Mouse (Mus musculus): Measurements from ENCODE around the gene Zkscan3.

The Zkscan3 gene

DNA sequence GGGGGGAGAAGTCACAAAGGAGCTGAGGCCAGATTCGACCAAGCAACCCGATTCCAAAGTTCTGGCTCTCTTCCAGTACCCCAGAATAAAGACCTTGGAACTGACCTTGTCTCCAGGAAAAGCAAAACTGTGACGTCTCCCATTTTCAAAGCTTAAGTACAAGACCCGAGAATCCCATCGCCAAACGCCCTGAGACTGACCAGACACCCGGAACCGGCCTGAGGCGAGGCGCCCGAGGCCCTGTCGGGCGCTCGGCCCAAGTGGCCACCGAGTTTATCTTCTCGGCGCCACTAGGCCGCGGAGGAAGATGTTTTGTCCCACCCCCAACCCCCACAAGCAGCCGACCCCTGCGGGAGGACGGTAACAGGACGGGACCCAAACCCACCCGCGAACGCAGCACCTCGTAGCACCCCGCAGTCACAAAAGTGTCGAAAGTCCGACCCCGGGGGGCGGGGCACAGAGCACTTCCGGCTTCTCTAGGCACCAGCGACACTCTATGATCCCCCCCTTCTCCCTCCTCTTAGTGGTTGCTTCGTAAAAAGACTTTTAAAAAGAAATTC lies at the start of gene Zkscan3:
Gene Zkscan3, minus strand, starts transcription at position 469 of the 560 bp plus-strand sequence.
- peak; percentile 75 to 80 for DNase-seq (ENCODE audit: low spot score in 2 of 2)

DNA sequence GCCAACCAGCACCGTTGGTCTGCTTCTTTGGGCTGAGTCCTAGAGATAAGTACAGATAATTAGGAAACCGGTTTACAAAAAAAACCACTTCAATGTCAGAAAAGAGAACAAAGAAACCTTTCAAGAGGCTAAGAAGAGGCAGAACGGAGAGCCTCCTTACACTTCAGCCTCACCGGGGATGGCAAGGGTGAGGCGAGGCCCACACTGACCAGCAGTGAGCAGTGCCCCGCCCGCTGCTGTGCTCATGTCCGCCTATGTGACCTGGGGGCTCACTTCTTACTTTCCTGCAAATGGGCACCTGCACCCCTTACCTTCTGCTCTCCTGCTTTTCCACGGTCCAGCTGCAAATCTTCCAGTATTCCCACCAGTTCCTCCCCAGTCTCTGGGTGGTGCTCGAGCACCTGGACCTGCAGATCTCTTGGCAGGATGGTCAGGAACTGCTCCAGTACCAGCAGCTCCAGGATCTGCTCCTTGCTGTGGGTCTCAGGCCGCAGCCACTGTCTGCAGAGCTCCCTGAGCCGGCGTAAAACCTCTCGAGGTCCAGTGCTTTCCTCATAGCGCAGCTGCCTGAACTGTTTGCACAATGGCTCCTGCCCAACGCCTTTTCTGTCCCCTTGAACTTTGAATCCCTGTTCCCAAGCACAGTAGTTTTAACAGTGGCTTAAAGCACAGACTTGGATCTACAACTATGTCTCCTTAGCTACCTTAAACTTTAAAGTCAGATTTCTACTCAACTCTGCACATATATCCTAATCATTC lies 45.5 kb upstream of the Zkscan3 start:
- DNase-seq (ENCODE audit: low spot score in 2 of 2) = no peak

DNA sequence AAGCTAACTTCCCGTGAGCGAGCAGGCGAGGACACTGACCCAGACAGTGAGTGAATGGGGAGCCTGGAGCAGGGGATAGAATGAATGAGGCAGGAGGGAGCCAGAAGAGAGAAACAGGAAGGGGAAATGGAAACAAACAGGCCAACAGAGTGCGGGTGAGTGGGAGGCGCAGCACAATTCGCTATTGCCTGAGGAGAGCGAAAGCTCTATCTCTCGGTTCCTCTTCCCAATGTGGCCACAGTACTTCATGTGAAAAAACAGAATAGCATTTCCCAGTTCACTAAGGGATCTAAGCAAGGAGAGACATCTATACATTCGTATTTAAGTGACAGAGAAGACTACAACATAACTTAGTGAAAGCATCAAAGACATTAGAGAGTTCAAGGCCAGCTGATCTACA lies 44.2 kb upstream of the Zkscan3 start:
- DNase-seq (ENCODE audit: low spot score in 2 of 2) = peak in 1 of 2 experiments; percentile 14

DNA sequence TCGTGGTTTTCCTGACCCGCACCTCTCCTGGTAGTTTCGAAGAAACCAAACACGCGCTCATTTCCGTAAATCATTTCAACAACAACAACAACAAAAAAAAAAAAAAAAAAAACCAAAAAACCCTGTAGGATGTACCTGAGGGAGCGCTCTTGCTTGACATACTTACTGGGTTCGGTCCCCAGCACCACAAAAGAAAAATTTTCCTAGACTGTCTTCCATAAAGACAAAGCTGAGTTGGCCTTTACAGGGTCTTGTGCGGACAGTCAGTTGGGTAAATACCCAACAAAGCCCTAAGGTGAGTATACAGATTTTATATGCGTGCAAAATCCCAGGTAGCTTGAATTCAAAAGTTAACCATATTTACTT lies 38.6 kb upstream of the Zkscan3 start:
- no peak for DNase-seq (ENCODE audit: low spot score in 2 of 2)

DNA sequence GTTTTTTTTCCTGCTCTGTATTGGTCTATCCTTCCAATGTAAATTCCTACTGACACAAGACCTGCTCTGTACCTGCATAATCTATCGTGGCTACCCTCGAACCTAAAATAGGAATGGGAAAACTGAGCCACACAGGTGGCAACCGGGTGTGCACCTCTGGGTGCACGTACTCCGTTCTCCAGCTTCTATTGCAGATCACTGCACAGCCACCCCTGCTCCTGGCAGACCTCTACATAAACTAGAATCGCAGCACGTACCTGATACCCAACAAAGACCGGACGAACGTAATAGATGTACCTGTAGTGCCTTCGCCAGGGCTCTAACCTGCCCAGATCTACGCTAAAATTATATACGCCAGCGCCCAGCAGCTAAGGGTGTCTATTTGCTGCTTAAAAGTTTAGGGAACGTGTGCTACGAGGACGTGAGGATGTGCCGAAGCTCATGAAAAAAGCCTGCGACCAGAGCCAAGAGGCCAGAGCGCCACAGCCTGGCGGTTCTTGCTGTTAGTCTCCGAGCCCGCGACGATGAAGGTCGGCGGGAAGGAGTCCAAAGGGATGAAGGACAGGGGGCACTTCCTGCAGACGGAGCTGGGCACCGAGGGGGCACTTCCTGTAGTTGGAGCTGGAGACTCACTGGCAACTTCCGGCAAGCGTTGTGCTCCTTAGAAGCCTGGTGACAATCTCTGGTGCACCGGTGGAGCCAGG lies 38.1 kb upstream of the Zkscan3 start, which contains the start of gene Pgbd1:
Gene Pgbd1, minus strand, starts transcription at position 556 of the 704 bp plus-strand sequence.
- DNase-seq (ENCODE audit: low spot score in 2 of 2) = peak; percentile 27 to 32

DNA sequence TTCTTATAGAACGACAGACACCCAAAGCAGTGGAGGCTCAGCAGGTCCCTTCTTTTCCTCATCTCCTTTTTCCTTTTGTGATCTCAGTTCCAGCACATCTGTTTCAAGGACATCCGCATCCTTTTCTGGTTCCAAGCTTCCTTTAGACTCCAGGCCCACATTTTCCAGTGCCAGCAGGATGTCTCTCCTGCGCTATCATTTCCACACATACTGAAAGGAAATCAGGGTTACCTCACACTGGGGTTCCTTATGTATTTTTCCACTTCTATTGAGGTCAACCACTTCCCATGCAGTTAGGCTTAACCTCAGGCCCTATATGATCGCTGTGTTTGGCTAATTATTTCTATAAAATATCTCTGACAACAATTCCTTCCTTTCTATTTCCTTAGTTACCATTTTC lies 32.9 kb upstream of the Zkscan3 start:
- DNase-seq (ENCODE audit: low spot score in 2 of 2) = no peak

DNA sequence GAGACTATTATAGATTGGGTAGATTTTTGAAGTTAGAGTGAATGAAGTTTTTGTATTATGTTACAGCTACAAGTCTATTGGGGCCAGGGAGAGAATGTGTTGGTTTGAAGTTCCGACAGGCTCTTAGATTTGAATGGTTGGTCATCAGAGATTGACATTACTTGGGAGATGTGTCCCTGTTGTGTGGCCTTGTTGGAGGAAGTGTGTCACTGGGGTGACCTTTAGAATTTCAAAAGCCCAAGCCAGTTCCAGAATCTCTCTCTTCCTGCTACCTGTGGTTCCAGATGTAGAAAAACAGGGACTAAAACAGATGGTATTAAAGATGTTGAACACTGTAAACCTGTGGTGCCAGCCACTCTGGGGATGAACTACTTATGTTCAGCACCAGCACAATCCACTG lies 25.1 kb upstream of the Zkscan3 start:
- DNase-seq (ENCODE audit: low spot score in 2 of 2) = no peak

DNA sequence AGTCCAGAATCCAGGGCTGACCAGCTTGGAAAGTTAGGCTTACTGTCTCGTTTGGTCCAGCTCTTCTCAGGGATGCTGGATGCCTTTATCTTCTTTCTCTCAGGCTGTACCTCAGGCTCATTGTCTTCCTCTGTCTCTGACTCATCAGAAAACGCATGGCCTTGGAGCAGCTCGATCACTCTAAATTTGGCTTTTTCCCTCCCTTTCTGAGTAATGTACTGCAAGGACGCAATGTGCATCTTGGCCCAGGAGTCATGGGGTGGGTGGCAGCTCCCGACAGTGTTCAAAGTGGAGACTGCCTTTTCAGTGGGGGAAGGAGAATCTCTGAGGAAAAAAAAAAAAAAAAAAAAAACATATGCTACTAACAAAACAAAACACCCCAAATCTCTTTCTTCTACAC lies 20.7 kb upstream of the Zkscan3 start:
- no peak for DNase-seq (ENCODE audit: low spot score in 2 of 2)

DNA sequence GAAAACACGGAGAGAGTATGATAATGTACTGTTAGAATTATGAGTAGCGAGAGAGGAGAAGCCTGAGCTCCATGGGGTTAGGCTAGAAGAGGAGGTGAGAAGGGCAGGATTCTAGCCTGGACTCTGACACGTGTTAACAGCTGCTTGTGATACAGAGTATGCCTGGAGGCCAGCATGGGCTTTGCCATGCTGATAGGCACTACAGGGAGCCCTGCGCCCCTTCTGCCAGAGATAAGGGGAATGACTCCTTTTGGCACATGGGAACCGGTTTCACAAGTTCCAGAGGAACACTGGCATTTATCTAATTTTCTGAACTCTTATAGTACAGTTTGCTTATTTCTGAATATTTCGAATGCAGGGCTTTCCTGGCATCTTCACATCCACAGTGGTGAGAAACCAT lies 16.3 kb upstream of the Zkscan3 start:
- DNase-seq (ENCODE audit: low spot score in 2 of 2) = no peak

DNA sequence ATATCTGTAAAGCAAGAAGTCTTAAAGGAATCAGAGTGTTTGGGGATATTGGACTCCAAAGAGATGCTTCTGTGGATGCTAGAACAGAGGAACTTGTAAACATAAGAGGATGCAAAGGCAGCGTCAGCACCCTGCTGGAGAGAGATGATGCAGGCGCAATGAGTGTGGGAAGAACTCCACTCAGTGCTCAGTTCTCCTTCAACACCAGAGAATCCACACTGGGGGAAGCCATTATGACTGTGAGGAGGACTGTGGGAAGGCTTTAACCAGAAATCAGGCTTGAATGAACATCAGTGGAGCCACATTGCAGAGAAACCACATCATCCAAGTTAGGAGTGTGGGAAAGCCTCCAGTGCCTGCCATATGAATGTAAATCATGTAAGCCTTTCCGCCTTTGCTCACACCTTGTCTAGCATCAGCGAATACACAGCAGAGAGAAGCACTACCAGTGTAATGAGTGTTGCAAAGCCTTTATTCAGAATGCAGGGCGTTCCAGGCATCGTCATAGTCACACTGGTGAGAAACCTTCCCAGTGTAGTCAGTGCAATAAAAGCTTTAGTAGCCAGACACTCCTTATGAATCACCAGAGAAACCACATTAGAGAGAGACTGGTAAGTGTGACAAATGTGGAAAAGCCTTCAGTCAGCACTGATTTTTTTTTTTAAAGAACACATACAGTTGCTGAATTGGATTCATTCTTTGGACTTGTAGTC lies 14.9 kb upstream of the Zkscan3 start:
- DNase-seq (ENCODE audit: low spot score in 2 of 2) = no peak

DNA sequence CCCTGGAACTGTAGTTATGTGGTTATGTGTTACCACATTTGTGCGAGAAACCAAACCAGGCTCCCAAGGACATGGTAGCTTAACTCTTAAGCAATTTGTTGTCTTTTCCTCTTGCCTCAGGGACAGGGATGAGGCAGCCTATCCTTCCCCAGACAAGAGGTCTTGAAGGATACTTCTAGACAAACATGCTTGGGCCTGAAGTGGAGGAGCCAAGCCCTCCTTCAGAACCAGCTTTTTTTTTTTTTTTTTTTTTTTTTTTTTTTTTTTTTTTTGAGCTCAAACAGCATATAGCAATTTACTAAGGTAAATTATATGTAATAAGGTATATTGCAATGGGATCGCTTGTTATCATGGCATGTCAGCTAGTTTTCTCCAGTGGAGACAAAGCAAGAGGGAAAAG lies 13.2 kb upstream of the Zkscan3 start:
- DNase-seq (ENCODE audit: low spot score in 2 of 2) = no peak

DNA sequence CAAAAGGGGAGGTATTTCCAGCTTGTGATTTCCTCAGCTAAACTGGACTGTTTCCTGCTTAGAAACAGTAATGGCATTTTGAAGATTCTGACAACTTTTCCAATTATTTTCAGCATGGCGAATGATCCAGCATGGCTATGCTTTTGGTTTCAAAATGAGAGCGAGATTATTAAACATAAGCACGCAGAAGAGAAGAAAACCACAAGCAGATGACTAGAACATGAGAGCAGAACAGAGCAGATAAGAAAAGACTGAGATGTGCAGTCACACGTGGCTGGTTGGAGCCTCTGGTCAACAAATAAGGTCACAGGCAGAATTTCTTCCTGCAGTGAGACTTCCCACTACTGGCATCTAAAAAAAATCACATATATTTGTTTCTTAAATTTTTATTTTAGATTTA lies 12.7 kb upstream of the Zkscan3 start:
- DNase-seq (ENCODE audit: low spot score in 2 of 2) = no peak

DNA sequence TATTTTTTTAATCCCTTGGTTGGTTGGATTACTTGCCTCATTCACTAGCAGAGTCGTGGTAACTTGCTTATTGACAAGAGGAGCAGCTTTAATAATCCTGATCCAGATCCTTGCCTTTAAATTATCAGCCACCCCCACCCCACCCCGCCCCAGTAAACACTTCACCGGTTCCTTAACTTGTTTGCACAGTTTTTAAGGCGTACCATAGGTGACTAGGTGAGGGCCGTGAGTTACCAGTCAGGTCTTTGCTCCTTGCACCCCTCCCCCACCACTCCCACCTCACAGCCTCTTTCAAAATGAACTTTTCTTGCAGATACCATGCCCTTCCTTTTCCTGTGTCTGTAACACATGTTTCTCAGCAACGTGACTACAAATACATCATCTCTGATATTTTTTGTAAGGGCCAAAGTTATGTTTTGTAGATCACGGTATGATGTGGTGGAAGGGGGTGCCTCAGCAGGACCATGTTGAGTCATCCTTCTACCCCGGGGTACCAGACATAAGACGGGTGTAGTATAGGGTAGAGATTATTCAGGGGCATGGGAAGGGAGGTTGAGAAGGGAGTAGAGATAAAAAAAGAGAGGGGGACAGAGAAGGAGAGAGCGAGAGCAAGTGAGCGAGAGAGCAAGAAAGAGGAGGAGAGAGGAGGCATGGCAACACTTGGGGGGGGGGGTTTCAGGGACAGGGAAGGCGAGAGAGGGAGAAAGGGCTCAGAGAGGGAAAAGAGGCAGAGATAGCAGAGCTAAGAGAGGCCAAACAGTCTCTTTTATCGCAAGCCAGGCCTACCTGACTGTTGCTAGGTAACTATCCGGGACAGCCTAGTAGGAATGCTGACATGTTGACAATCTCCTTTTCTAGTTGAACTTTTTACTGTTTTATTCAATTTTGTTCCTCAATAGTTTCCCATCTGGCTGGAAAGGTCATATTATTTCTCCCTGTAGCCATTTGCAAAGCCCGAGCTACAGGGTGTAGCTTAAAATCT lies 12.0 kb upstream of the Zkscan3 start:
- DNase-seq (ENCODE audit: low spot score in 2 of 2) = no peak

DNA sequence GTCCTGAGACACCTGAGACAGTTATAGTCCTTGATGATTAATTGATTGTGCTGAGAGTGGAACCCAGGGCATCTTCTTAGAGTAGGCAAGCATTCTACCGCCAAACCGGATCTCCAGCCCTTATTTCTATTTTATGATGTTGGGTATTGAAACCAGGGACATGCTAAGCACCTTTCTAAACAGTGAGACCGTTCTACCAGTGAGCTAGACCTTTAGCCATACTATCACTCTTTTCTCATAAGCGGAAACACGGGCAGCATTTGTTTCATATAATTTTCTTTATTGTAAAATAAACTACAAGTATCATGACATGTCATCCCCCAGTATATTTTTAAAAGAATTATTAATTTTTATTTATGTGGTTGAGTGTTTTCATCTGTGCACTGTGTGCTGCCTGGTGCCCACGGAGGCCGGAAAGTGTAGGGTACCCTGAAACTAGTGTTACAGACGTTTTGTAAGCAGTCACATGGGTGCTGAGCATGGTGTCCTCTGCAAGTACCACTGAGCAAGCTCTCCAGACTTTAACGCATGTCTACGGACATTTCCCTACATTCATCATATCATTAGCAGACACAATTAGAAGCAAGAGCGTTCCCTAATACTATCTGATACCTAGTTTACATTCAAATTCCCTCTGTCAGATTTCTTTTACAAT lies 6.4 kb upstream of the Zkscan3 start:
- DNase-seq (ENCODE audit: low spot score in 2 of 2) = no peak

DNA sequence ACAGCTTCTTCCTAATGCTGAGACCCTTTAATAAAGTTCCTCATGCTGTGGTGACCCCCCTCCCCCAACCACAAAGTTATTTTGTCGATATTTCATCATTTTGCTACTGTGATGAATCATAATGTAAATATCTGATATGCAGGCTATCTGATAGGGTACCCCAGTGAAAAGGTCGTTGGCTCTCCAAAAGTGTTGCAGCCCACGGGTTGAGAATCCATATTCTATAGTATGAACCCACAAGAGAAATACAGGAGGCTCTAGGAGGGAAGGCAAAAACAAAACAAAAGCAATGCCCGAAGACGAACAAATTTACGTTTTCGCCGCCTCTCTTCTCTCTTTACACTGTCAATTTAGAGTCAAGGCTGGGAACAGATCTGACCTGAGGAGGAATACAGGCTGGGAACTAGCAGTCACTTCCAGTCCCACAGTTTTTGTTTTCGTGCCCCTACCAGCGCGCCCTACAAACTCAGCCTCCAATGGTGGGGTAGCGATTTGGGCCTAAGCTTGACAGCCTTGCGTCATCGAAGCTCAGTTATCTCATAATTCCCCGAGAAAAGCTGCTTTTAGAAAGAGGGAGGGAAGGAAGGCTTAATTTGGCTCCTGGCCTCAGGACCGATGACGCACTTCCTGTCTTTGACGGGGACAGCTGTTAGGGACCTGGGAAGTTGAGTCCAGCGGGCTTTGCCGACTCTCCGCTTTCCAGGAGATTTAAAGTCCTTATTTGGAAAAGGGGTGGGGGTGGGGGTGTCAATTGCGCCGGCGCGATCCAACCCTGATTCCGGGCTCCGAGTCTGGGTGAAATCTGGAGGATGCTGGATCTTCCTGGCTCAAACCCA lies 5.6 kb upstream of the Zkscan3 start:
- peak; percentile 48 to 50 for DNase-seq (ENCODE audit: low spot score in 2 of 2)

DNA sequence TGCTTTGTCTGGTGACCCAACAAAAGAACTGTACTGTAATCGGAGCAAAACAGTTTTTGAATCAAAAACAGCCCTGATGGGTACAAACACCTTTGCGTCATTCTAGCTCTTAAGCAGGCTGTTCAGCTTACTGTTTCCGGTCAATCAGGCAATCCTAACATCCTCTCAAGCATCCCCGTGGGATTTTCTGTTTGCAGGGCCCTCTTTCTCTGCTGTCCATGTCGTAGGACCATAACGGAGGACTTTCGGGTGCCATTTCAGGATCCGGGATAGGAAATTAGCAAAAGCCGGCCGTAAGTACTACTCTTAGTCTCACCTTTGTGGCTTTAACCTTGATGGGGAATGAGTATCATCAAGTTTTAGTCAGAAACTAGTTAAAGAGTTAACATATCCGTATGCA lies 4.8 kb upstream of the Zkscan3 start:
- no peak for DNase-seq (ENCODE audit: low spot score in 2 of 2)

DNA sequence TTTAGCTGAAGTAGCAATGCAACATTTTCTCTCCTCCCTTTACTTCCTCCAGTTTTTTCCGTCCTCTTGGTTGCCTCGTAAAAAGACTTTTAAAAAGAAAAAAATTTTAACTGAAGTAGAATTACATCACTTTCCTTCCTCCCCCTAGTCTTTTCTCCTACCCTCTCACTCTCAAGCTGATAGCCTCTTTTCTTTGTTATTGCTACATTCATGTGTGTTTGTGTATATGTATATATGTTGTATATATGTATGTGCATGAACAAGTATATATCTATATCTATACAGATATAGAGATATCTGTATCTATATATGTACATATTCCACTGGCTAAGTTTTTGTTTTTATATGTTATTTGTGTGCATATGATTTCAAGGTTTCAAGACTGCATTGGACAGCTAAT lies 293 bp upstream of the Zkscan3 start:
- no peak for DNase-seq (ENCODE audit: low spot score in 2 of 2)

DNA sequence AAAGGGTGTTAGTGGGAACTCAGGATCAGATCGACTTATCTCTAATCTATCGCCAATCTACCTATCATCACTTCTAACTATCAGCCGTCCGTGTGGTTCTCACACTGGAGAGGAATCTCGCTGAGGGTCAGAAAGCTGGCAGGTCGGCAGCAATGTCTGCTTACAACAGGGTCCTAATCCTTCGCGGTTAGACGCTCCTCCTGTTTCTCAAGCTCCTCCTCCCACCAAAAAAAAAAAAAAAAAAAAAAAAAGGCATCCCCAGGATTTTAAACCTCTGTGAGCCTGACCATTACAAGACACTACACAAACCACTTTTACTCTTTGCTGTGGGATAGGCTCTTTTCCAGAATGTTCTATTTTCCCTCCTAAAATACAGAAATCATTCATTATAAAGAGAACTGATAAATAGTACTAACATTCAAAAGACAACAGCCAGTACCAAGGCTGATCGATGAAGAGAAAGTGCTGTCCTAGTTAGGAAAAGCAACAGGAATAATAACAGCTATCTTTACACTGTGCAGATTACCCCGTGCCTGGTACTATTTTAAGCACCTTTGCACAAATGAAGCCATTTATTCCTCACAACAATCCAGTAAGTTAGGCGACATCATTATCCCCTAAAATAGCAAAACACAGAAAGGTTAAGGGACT lies 794 bp downstream of the Zkscan3 start:
- DNase-seq (ENCODE audit: low spot score in 2 of 2) = no peak

DNA sequence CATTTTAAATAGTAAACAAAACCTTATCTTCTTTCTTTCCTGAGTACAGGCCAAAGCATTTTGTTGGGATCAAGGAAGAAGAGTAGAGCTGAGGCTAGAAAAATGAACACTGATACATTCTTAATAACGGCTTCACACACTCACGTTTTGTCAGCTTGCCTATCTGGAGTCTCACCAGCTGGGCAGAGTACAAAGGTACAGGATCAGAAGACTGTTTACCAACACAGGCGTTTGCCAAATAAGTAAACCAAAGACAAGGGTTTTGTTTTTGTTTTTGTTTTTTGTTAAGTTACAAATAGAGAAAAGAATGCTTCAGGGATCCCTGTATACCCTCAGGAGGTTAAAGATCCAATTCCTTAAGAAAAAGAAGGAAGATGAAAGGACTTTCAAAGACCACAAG lies 1.4 kb downstream of the Zkscan3 start:
- no peak for DNase-seq (ENCODE audit: low spot score in 2 of 2)
